Mouse (Mus musculus): ENCODE measurements around the gene Gm17571. TPM values are rescaled to one million over a fixed set of nuclear protein-coding genes. Genes with fewer than 3 reads are reported as not detected.

Gm17571 gene
- total and polyA plus RNA-seq, 3 experiments, result not detected

DNA sequence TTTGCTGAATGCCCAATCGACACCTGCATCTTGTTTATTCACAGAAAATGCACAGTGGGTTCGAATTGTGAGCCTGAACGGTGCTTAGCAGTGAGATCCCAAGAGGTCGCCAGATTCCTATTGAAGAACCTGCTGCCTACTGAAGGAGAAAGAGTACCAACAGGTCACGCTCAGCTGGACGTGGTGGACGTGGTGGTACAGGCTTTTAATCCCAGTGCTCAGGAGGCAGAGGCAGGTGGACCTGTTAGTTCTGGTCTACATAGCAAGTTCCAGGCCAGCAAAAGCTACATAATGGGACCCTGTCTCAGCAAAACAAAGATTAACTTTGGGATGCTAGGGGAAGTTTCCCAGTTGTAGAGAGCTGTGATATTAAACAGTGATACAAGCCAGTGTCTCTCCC is 21.2 kb upstream of the Gm17571 start:
- Histone ChIP-seq H3K27ac (ENCODE audit: insufficient read depth, low read depth) (no peak overlapping the region), H3K27me3 (replicated peaks) (no peaks in the 10 kb centered on the region), H3K4me1 (ENCODE audit: control insufficient read depth in 1 of 2, insufficient read depth in 2 of 2) (peaks cover 30 to 79% of the 10 kb centered on the region in 2 experiments), H3K4me3 (replicated peaks in 1 of 3; ENCODE audit: low read depth in 2 of 3, low read length in 2 of 3, poor library complexity in 1 of 3) (no peak overlapping the region), H3K4me2 (ENCODE audit: insufficient read depth, low read depth, poor library complexity, severe bottlenecking) (no peak overlapping the region), H3K9ac (ENCODE audit: insufficient read depth, low read depth) (no peak overlapping the region), H3K9me3 (replicated peaks; ENCODE audit: low read length) (no peaks in the 10 kb centered on the region), H3K36me3 (replicated peaks in 1 of 2; ENCODE audit: control insufficient read depth in 1 of 2, insufficient read depth in 1 of 2, low read length in 1 of 2) (peaks cover 0 to 3% of the 10 kb centered on the region in 2 experiments), H3K79me2 (replicated peaks; ENCODE audit: control insufficient read depth, extremely low read depth, insufficient read depth, poor library complexity, severe bottlenecking) (peaks cover 5% of the 10 kb centered on the region; the same call in 1 of the 2 replicates)
- dilution Hi-C loops (cut with MboI; ENCODE audit: extremely low pct_ligation_motif_present, extremely low pct_unique_long_range_greater_than_20kb, low sequenced_read_pairs), result no loop called here
- DNase-seq (ENCODE audit: extremely low read depth), result no peak
- in situ Hi-C loops (cut with MboI; ENCODE audit: low pct_ligation_motif_present, low pct_unique_long_range_greater_than_20kb, low sequenced_read_pairs), result no loop called here
- no peak for TF ChIP-seq ELF1 (IDR thresholded peaks at IDR 0.05; ENCODE audit: low read depth, low read length)
- TF ChIP-seq NELFE (IDR thresholded peaks at IDR 0.05; ENCODE audit: low read depth, low read length), result 0 out of 2 replicates have a peak, but pooled peaks have one; percentile 27

GRCm38 (mm10) chr9:13466816-13467215 is 20.3 kb upstream of the Gm17571 start:
- Histone ChIP-seq H3K4me3 (replicated peaks in 1 of 3; ENCODE audit: low read depth in 2 of 3, low read length in 2 of 3, poor library complexity in 1 of 3) (peak overlapping the region; percentile 29 to 53 (median 35)), H3K4me1 (ENCODE audit: control insufficient read depth in 1 of 2, insufficient read depth in 2 of 2) (peaks cover 27 to 69% of the 10 kb centered on the region in 2 experiments), H3K27me3 (replicated peaks) (no peaks in the 10 kb centered on the region), H3K9ac (ENCODE audit: insufficient read depth, low read depth) (peak overlapping the region; percentile 59), H3K9me3 (replicated peaks; ENCODE audit: low read length) (no peaks in the 10 kb centered on the region), H3K27ac (ENCODE audit: insufficient read depth, low read depth) (peak overlapping the region; percentile 68), H3K79me2 (replicated peaks; ENCODE audit: control insufficient read depth, extremely low read depth, insufficient read depth, poor library complexity, severe bottlenecking) (peaks cover 5% of the 10 kb centered on the region; the same call in 1 of the 2 replicates), H3K4me2 (ENCODE audit: insufficient read depth, low read depth, poor library complexity, severe bottlenecking) (peak overlapping the region; percentile 88), H3K36me3 (replicated peaks in 1 of 2; ENCODE audit: control insufficient read depth in 1 of 2, insufficient read depth in 1 of 2, low read length in 1 of 2) (peaks cover 0 to 3% of the 10 kb centered on the region in 2 experiments)
- in situ Hi-C loops (cut with MboI; ENCODE audit: low pct_ligation_motif_present, low pct_unique_long_range_greater_than_20kb, low sequenced_read_pairs) (no loop called here), dilution Hi-C loops (cut with MboI; ENCODE audit: extremely low pct_ligation_motif_present, extremely low pct_unique_long_range_greater_than_20kb, low sequenced_read_pairs) (no loop called here)
- no peak for TF ChIP-seq TCF12 (IDR thresholded peaks at IDR 0.05; ENCODE audit: low read depth, low read length)
- TF ChIP-seq MEF2A (IDR thresholded peaks at IDR 0.05; ENCODE audit: borderline replicate concordance, low read depth, low read length), result no peak
- no peak for TF ChIP-seq KAT2A (IDR thresholded peaks at IDR 0.05; ENCODE audit: insufficient replicate concordance, low read length)
- 0 out of 2 replicates have a peak, but pooled peaks have one; percentile 12 for TF ChIP-seq EP300 (IDR thresholded peaks at IDR 0.05; ENCODE audit: low read length)
- 0 out of 2 replicates have a peak, but pooled peaks have one; percentile 2 for TF ChIP-seq MAFK (IDR thresholded peaks at IDR 0.05; ENCODE audit: insufficient replicate concordance, low read length)
- DNase-seq (ENCODE audit: extremely low read depth), result peak; percentile 23

- Histone ChIP-seq H3K36me3 (replicated peaks in 1 of 2; ENCODE audit: control insufficient read depth in 1 of 2, insufficient read depth in 1 of 2, low read length in 1 of 2) (peaks cover 0 to 3% of the 10 kb centered on the region in 2 experiments), H3K4me2 (ENCODE audit: insufficient read depth, low read depth, poor library complexity, severe bottlenecking) (peak overlapping the region; percentile 88), H3K9me3 (replicated peaks; ENCODE audit: low read length) (no peaks in the 10 kb centered on the region), H3K79me2 (replicated peaks; ENCODE audit: control insufficient read depth, extremely low read depth, insufficient read depth, poor library complexity, severe bottlenecking) (0 out of 2 replicates have a peak, but pooled peaks cover 3% of the 10 kb centered on the region), H3K4me1 (ENCODE audit: control insufficient read depth in 1 of 2, insufficient read depth in 2 of 2) (peaks cover 27 to 65% of the 10 kb centered on the region in 2 experiments), H3K27ac (ENCODE audit: insufficient read depth, low read depth) (peak overlapping the region; percentile 68), H3K27me3 (replicated peaks) (no peaks in the 10 kb centered on the region), H3K9ac (ENCODE audit: insufficient read depth, low read depth) (peak overlapping the region; percentile 59), H3K4me3 (replicated peaks in 1 of 3; ENCODE audit: low read depth in 2 of 3, low read length in 2 of 3, poor library complexity in 1 of 3) (peak overlapping the region in 2 of 3 experiments; percentile 29 to 53)
- DNase-seq (ENCODE audit: extremely low read depth), result peak; percentile 69
- dilution Hi-C loops (cut with MboI; ENCODE audit: extremely low pct_ligation_motif_present, extremely low pct_unique_long_range_greater_than_20kb, low sequenced_read_pairs) (no loop called here), in situ Hi-C loops (cut with MboI; ENCODE audit: low pct_ligation_motif_present, low pct_unique_long_range_greater_than_20kb, low sequenced_read_pairs) (no loop called here)
- TF ChIP-seq ZNF384 (IDR thresholded peaks at IDR 0.05; ENCODE audit: low read depth, low read length) (0 out of 2 replicates have a peak, but pooled peaks have one; percentile 3), JUND (conservative IDR thresholded peaks at IDR 0.05; ENCODE audit: low read depth, low read length) (no peak), MAFK (IDR thresholded peaks at IDR 0.05; ENCODE audit: insufficient replicate concordance, low read length) (0 out of 2 replicates have a peak, but pooled peaks have one; percentile 34), CHD2 (IDR thresholded peaks at IDR 0.05; ENCODE audit: low read length) (0 out of 2 replicates have a peak, but pooled peaks have one; percentile 51), TCF12 (IDR thresholded peaks at IDR 0.05; ENCODE audit: low read depth, low read length) (peak; percentile 89), MAZ (IDR thresholded peaks at IDR 0.05; ENCODE audit: low read depth, low read length) (no peak), MEF2A (IDR thresholded peaks at IDR 0.05; ENCODE audit: borderline replicate concordance, low read depth, low read length) (peak; percentile 73; the same call in 1 of the 2 replicates), IRF4 (IDR thresholded peaks at IDR 0.05; ENCODE audit: low read depth, low read length) (peak; percentile 96), HCFC1 (IDR thresholded peaks at IDR 0.05; ENCODE audit: low read depth, low read length) (peak; percentile 48), ZKSCAN1 (IDR thresholded peaks at IDR 0.05; ENCODE audit: borderline replicate concordance, low read depth, low read length) (no peak), TBP (conservative IDR thresholded peaks at IDR 0.05; ENCODE audit: low read depth, low read length) (peak; percentile 93), CHD1 (IDR thresholded peaks at IDR 0.05; ENCODE audit: low read depth, low read length) (peak; percentile 40; the same call in 1 of the 2 replicates), RAD21 (IDR thresholded peaks at IDR 0.05; ENCODE audit: low read depth, low read length) (peak; percentile 4), RCOR1 (conservative IDR thresholded peaks at IDR 0.05; ENCODE audit: low read depth, low read length) (peak; percentile 70; the same call in 1 of the 2 replicates), USF2 (conservative IDR thresholded peaks at IDR 0.05; ENCODE audit: low read depth, low read length) (no peak), MAX (IDR thresholded peaks at IDR 0.05; ENCODE audit: low read length) (peak; percentile 62), ZC3H11A (IDR thresholded peaks at IDR 0.05; ENCODE audit: low read depth, low read length) (no peak), EP300 (IDR thresholded peaks at IDR 0.05; ENCODE audit: low read length) (peak; percentile 89), POLR2A (IDR thresholded peaks at IDR 0.05; ENCODE audit: low read depth, low read length) (peak; percentile 42; the same call in 1 of the 2 replicates), BHLHE40 (IDR thresholded peaks at IDR 0.05; ENCODE audit: low read depth, low read length) (peak; percentile 97), SIN3A (IDR thresholded peaks at IDR 0.05; ENCODE audit: low read length) (peak; percentile 82; the same call in 1 of the 2 replicates)
Observed at GRCm38 (mm10) chr9:13466351-13466750, 19.8 kb upstream of the Gm17571 start.
